In the genomic region with DNA sequence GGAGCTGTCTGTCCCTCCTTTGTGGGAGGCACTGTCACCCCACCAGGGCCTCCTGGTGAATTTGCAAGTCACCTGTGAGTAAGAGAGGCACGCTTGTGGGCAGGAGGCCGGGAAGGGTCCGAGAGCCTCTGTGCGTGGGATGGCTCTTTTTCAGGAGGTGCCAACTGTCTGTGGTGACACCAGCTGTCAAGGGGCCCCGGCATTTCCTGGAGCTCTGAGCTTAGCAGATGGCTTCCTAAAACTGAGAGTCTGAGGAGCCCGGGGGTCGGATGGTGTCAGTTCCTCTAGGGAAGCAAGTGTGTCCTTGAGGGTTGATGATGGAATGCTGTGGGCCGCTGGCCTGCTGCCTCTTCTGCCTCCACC, we compare ENCODE assay signal across 8 mouse cellular contexts. TPM values are rescaled to one million over a fixed set of nuclear protein-coding genes. Genes with fewer than 3 reads are reported as not detected.
DNase-seq lines count a peak whose midpoint lies in the region; ATAC-seq and TF ChIP-seq lines count a peak whose summit lies in the region.

No protein-coding gene starts in this region.

- no peak overlapping the region for H3K4me2 ChIP-seq in hindbrain, embryonic 16.5 days (ENCODE audit: low read length)
- peak overlapping the region; percentile 35; the same call in 1 of the 2 replicates for H3K4me2 ChIP-seq in liver, embryonic 13.5 days

- TF ChIP-seq CTCF in liver, adult 2 months (IDR thresholded peaks at IDR 0.05; ENCODE audit: low read depth, low read length), result no peak

- H3K27ac ChIP-seq in liver, adult 2 months (replicated peaks; ENCODE audit: insufficient read depth, low read depth, low read length), result peak overlapping the region; percentile 62
- H3K27ac ChIP-seq in hindbrain, embryonic 16.5 days (ENCODE audit: low read depth, low read length), result peak overlapping the region; percentile 60
- peak overlapping the region; percentile 83 for H3K27ac ChIP-seq in liver, embryonic 13.5 days

- no peaks in the 10 kb centered on the region for H3K36me3 ChIP-seq in liver, adult 2 months (ENCODE audit: control insufficient read depth, insufficient read depth, low read length)
- no peaks in the 10 kb centered on the region for H3K36me3 ChIP-seq in hindbrain, embryonic 16.5 days (ENCODE audit: control insufficient read depth, insufficient read depth, low read length)
- H3K36me3 ChIP-seq in liver, embryonic 13.5 days, result no peaks in the 10 kb centered on the region

- no peaks in the 10 kb centered on the region for H3K27me3 ChIP-seq in liver, adult 2 months (ENCODE audit: control insufficient read depth, insufficient read depth, low read length)
- H3K27me3 ChIP-seq in hindbrain, embryonic 16.5 days (replicated peaks; ENCODE audit: control insufficient read depth, insufficient read depth, low read length), result no peaks in the 10 kb centered on the region
- no peaks in the 10 kb centered on the region for H3K27me3 ChIP-seq in liver, embryonic 13.5 days

- H3K4me3 ChIP-seq in liver, adult 2 months (ENCODE audit: insufficient read depth, low read depth, low read length), result no peak overlapping the region
- H3K4me3 ChIP-seq in hindbrain, embryonic 16.5 days (ENCODE audit: low read length), result no peak overlapping the region
- no peak overlapping the region for H3K4me3 ChIP-seq in liver, embryonic 13.5 days (replicated peaks)

- H3K4me1 ChIP-seq in liver, adult 2 months (ENCODE audit: control insufficient read depth, insufficient read depth, low read length), result peaks cover 40% of the 10 kb centered on the region
- peaks cover 40% of the 10 kb centered on the region for H3K4me1 ChIP-seq in hindbrain, embryonic 16.5 days (ENCODE audit: control insufficient read depth, insufficient read depth, low read depth, low read length)
- peaks cover 91% of the 10 kb centered on the region for H3K4me1 ChIP-seq in liver, embryonic 13.5 days (replicated peaks)

- no peak for TF ChIP-seq POLR2A in liver, adult 2 months (IDR thresholded peaks at IDR 0.05; ENCODE audit: extremely low read depth, insufficient read depth, low read length)

- H3K9ac ChIP-seq in liver, adult 2 months (ENCODE audit: low read depth, low read length), result no peak overlapping the region
- no peak overlapping the region for H3K9ac ChIP-seq in hindbrain, embryonic 16.5 days (ENCODE audit: low read depth, low read length)
- H3K9ac ChIP-seq in liver, embryonic 13.5 days, result peak overlapping the region; percentile 40

- WGBS in liver, adult 2 months, result 68% methylated on average over 8 of the region's 8 CpGs
- 38% methylated on average over 8 of the region's 8 CpGs for WGBS in hindbrain, embryonic 16.5 days
- 10% methylated on average over 8 of the region's 8 CpGs for WGBS in liver, embryonic 13.5 days (ENCODE audit: insufficient replicate concordance)

- no peak for ATAC-seq in hindbrain, embryonic 16.5 days
- no peak for ATAC-seq in liver, embryonic 13.5 days (ENCODE audit: low read depth)

- DNase-seq in liver, adult 2 months (ENCODE audit: extremely low read depth, low read depth, low spot score), result no peak
- no peak for DNase-seq in liver
- peak; percentile 97 for DNase-seq in cerebellum, adult 9-11 months
- no peak for DNase-seq in liver, embryonic 13.5 days
- peak; percentile 78 for DNase-seq in thymus, postnatal 14 days
- no peak for DNase-seq in layer of hippocampus, postnatal 14 days (ENCODE audit: low spot score in 2 of 2)
- DNase-seq in urinary bladder, adult 18-20 months (ENCODE audit: low spot score in 2 of 2), result no peak

- peaks cover 41% of the 10 kb centered on the region; the same call in 1 of the 2 replicates for H3K79me2 ChIP-seq in liver, adult 2 months (ENCODE audit: control insufficient read depth, insufficient read depth, low read length)

- H3K9me3 ChIP-seq in hindbrain, embryonic 16.5 days (ENCODE audit: control insufficient read depth, low read length), result no peaks in the 10 kb centered on the region
- no peaks in the 10 kb centered on the region for H3K9me3 ChIP-seq in liver, embryonic 13.5 days (replicated peaks)

RNA-seq across cellular contexts. Expression of a gene that starts 24.0 kb away (rescaled TPM):
- 10.5 and 15.2 TPM in 2 replicates for total RNA-seq in liver, adult 2 months (2014; rRNA removed)
- polyA plus RNA-seq in liver, adult 2 months (2012; rRNA removed), result 33.6 and 40.2 TPM in 2 replicates
- 19.1 and 23.9 TPM in 2 replicates for polyA plus RNA-seq in hindbrain, embryonic 16.5 days (2015; fragmentation: Nextera tagmentation; extraction: Ambion mirVana)
- polyA plus RNA-seq in liver, embryonic 13.5 days (2015; fragmentation: Nextera tagmentation; extraction: Ambion mirVana), result 11.1 and 14.5 TPM in 2 replicates
- 10 to 100 TPM; 33.1 to 38.7 TPM for total RNA-seq in layer of hippocampus, postnatal 14 days (2021)

RNA-seq across cellular contexts. Expression of a gene that starts 28.8 kb away (rescaled TPM):
- total RNA-seq in liver, adult 2 months (2014; rRNA removed), result 709 and 835 TPM in 2 replicates
- polyA plus RNA-seq in liver, adult 2 months (2012; rRNA removed), result 607 and 623 TPM in 2 replicates
- 814 and 834 TPM in 2 replicates for polyA plus RNA-seq in hindbrain, embryonic 16.5 days (2015; fragmentation: Nextera tagmentation; extraction: Ambion mirVana)
- 1,664 and 1,673 TPM in 2 replicates for polyA plus RNA-seq in liver, embryonic 13.5 days (2015; fragmentation: Nextera tagmentation; extraction: Ambion mirVana)
- 100 to 1,000 TPM; 347 to 378 TPM for total RNA-seq in layer of hippocampus, postnatal 14 days (2021)

RNA-seq across cellular contexts. Expression of a gene that starts 34.6 kb away (rescaled TPM):
- 14.8 and 18.3 TPM in 2 replicates for total RNA-seq in liver, adult 2 months (2014; rRNA removed)
- polyA plus RNA-seq in liver, adult 2 months (2012; rRNA removed), result 23.2 and 28.8 TPM in 2 replicates
- polyA plus RNA-seq in hindbrain, embryonic 16.5 days (2015; fragmentation: Nextera tagmentation; extraction: Ambion mirVana), result 32.2 and 39.3 TPM in 2 replicates
- 18.7 and 19.3 TPM in 2 replicates for polyA plus RNA-seq in liver, embryonic 13.5 days (2015; fragmentation: Nextera tagmentation; extraction: Ambion mirVana)
- total RNA-seq in layer of hippocampus, postnatal 14 days (2021), result 10 to 100 TPM; 69.1 to 71.5 TPM

RNA-seq across cellular contexts. Expression of a gene that starts 45.9 kb away (rescaled TPM):
- 11.5 and 15.0 TPM in 2 replicates for total RNA-seq in liver, adult 2 months (2014; rRNA removed)
- polyA plus RNA-seq in liver, adult 2 months (2012; rRNA removed), result 26.1 and 26.6 TPM in 2 replicates
- 24.8 and 26.8 TPM in 2 replicates for polyA plus RNA-seq in hindbrain, embryonic 16.5 days (2015; fragmentation: Nextera tagmentation; extraction: Ambion mirVana)
- 5.6 and 6.1 TPM in 2 replicates for polyA plus RNA-seq in liver, embryonic 13.5 days (2015; fragmentation: Nextera tagmentation; extraction: Ambion mirVana)
- 10 to 100 TPM; 25.8 to 28.3 TPM for total RNA-seq in layer of hippocampus, postnatal 14 days (2021)

Comparison
In these comparisons a context has a peak if more than half of its experiments do, and no peak if none do; other contexts are left out.
1. DNase-seq: peak in cerebellum, adult 9-11 months (single experiment) and thymus, postnatal 14 days (single experiment); none in liver, adult 2 months (single experiment), liver (single experiment), liver, embryonic 13.5 days (single experiment), layer of hippocampus, postnatal 14 days (0 of 2) and urinary bladder, adult 18-20 months (0 of 2).
2. Peak in every context shown above with its lines, with median percentiles within 50 percentile points of each other: H3K27ac ChIP-seq.